Mouse (Mus musculus) spleen, adult 10 weeks (tissue): ENCODE results near the gene Fam181b. TPM values are rescaled to one million over a fixed set of nuclear protein-coding genes. Genes with fewer than 3 reads are reported as not detected.

Source experiments
- polyA plus RNA-seq: library from polyadenylated mRNA; stranded (reverse); fragments of 350-450 nt; fragmentation: Illumina TruSeq; extraction: RNeasy Lipid Tissue Mini Kit (QIAGEN cat#74804); gene quantifications from one replicate; pipeline ENCODE4 v1.2.3, GENCODE M21; 2015; ENCODE audit warnings: low replicate concordance; ENCODE audit not compliant: insufficient read depth

Fam181b gene
- 1.9 TPM for polyA plus RNA-seq

DNA sequence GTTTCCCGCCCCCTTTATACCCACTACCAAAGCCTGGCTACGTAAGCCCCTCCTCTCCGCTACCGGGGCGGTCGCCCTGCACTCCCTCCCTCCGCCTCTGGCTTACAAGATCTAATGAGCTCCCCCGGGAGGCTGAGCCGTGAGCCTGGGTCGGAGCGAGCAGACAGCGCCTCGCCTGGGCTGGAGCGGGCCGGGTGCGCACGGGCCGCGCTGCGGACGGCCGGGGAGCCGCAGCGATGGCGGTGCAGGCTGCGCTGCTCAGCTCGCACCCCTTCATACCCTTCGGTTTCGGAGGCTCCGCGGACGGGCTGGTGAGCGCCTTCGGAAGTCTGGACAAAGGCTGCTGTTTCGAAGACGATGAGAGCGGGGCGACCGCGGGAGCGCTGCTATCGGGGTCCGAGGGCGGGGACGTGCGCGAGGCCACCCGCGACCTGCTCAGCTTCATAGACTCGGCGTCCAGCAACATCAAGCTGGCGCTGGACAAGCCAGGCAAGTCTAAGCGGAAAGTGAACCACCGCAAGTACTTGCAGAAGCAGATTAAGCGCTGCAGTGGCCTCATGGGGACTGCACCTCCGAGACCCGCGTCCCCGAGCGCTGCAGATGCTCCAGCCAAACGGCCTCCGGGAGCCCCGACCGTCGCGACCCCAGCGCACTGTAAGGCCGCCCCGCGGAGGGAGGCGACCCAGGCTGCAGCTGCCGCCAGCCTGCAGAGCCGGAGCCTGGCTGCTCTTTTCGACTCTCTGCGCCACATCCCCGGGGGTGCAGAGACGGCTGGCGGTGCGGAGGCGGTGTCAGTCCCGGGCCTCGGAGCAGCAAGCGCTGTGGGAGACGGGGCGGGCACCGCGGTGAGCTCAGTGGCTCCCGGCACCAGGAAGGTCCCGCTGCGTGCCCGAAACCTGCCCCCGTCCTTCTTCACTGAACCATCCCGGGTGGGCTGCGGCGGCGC lies at the start of gene Fam181b:
TSS of gene Fam181b (plus strand) at position 81 of the 946 bp plus-strand sequence.

Other genes with a start within 250 kb of the Fam181b start
- gene Ddias, start 205.6 kb upstream of the Fam181b start, polyA plus RNA-seq, result 4.2 TPM
- 84.6 TPM for gene Prcp, start 205.4 kb upstream of the Fam181b start, polyA plus RNA-seq